Mouse (Mus musculus): Measurements from ENCODE around the gene Cdhr2. TPM values are rescaled to one million over a fixed set of nuclear protein-coding genes. Genes with fewer than 3 reads are reported as not detected.

Gene Cdhr2
- polyA plus RNA-seq (2012; ENCODE audit: insufficient read depth, insufficient read length, low replicate concordance, missing spikeins): not detected in 2 replicates

DNA sequence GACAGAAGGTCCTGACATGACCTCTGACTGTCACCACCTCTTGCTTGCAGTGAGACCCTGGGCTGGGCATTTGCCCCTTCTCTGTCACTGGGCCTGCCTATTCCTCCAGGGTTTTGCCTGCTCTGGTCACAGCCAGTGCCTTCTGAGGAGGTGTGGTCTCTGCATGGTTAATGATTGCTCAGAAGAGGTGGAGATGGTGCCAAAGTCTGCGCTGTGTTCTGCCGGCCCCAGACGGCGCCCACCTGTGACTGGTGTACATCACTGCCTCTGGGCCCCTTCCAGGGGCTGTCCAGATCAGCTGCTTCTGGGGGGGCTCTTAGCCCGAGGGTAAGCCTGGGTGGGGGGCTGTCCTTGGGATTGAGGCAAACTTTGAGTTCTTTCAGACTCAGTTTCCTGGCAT, at the start of gene Cdhr2:
Gene Cdhr2, plus strand, starts transcription at position 219 of the 400 bp plus-strand sequence.
- 59% methylated on average over 5 of the region's 5 CpGs for WGBS
- Histone ChIP-seq H3K4me3 (ENCODE audit: insufficient read depth, low read depth, low read length) (no peak within 1 kb of the TSS), H3K27ac (ENCODE audit: insufficient read depth, low read depth, low read length) (no peak within 1 kb of the TSS), H3K4me1 (ENCODE audit: control insufficient read depth, insufficient read depth, low read length) (no peaks in the 10 kb centered on the region)
- no peak for TF ChIP-seq POLR2A (IDR thresholded peaks at IDR 0.05; ENCODE audit: insufficient read depth, low read depth, low read length)

GRCm38 (mm10) chr13:54660877-54661276, 40.4 kb upstream of the Cdhr2 start:
- Histone ChIP-seq H3K27ac (ENCODE audit: insufficient read depth, low read depth, low read length) (no peak overlapping the region), H3K4me3 (ENCODE audit: insufficient read depth, low read depth, low read length) (no peak overlapping the region), H3K4me1 (ENCODE audit: control insufficient read depth, insufficient read depth, low read length) (no peaks in the 10 kb centered on the region)
- TF ChIP-seq POLR2A (IDR thresholded peaks at IDR 0.05; ENCODE audit: insufficient read depth, low read depth, low read length): no peak
- TF ChIP-seq CTCF (IDR thresholded peaks at IDR 0.05; ENCODE audit: insufficient read depth, low read depth, low read length): no peak
- WGBS: 38% methylated on average over 5 of the region's 5 CpGs

DNA sequence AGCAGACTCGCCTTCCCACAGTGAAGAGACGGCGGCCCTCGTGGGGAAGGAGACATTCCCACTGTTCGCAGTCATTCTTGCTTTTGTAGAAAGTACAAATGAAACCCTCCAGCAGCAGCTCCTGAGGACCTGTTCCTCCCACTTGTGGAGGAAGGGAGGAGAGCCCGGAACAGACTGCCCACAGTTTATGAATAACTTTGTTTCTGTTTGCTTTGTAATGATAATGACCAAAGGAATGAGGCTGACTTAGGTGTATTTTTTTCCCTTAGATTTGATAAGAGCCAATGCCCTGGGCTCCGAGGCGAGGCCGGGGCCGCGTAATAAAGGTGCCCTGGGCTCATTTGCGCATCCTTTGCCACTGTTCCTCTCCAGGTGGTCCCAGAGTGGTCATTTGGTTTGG, 39.9 kb upstream of the Cdhr2 start:
- no peaks in the 10 kb centered on the region for H3K4me1 ChIP-seq (ENCODE audit: control insufficient read depth, insufficient read depth, low read length)
- TF ChIP-seq POLR2A (IDR thresholded peaks at IDR 0.05; ENCODE audit: insufficient read depth, low read depth, low read length) (no peak), CTCF (IDR thresholded peaks at IDR 0.05; ENCODE audit: insufficient read depth, low read depth, low read length) (no peak)
- H3K4me3 ChIP-seq (ENCODE audit: insufficient read depth, low read depth, low read length): no peak overlapping the region
- no peak overlapping the region for H3K27ac ChIP-seq (ENCODE audit: insufficient read depth, low read depth, low read length)
- 75% methylated on average over 12 of the region's 12 CpGs for WGBS

- Histone ChIP-seq H3K4me3 (ENCODE audit: insufficient read depth, low read depth, low read length) (no peak overlapping the region), H3K4me1 (ENCODE audit: control insufficient read depth, insufficient read depth, low read length) (no peaks in the 10 kb centered on the region), H3K27ac (ENCODE audit: insufficient read depth, low read depth, low read length) (no peak overlapping the region)
- 80% methylated on average over 4 of the region's 4 CpGs for WGBS
- TF ChIP-seq CTCF (IDR thresholded peaks at IDR 0.05; ENCODE audit: insufficient read depth, low read depth, low read length): no peak
- TF ChIP-seq POLR2A (IDR thresholded peaks at IDR 0.05; ENCODE audit: insufficient read depth, low read depth, low read length): no peak
Observed at GRCm38 (mm10) chr13:54663999-54664398, 37.3 kb upstream of the Cdhr2 start.

DNA sequence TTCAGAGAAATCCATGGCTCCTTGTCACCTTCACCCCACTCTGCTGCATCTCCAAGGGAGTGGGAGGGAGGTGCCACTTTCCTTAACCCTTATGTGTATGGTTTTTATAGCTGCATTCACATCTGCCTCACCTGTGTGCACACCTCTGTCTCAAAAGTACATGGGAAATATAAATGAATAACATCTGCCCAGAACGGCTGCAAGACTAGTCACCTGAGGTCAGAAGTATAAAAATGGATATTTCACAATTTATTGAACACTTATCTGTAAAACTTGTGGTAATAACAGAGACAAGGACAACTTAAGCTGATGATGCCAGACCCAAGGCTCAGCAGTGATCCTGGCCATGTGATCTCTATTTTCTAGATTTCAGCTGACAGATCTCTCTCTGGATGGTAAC, 36.8 kb upstream of the Cdhr2 start:
- no peaks in the 10 kb centered on the region for H3K4me1 ChIP-seq (ENCODE audit: control insufficient read depth, insufficient read depth, low read length)
- H3K27ac ChIP-seq (ENCODE audit: insufficient read depth, low read depth, low read length): no peak overlapping the region
- TF ChIP-seq CTCF (IDR thresholded peaks at IDR 0.05; ENCODE audit: insufficient read depth, low read depth, low read length): no peak
- no peak for TF ChIP-seq POLR2A (IDR thresholded peaks at IDR 0.05; ENCODE audit: insufficient read depth, low read depth, low read length)
- no peak overlapping the region for H3K4me3 ChIP-seq (ENCODE audit: insufficient read depth, low read depth, low read length)
- 96% methylated on average over 1 of the region's 1 CpGs for WGBS

- H3K4me1 ChIP-seq (ENCODE audit: control insufficient read depth, insufficient read depth, low read length): no peaks in the 10 kb centered on the region
- no peak for TF ChIP-seq POLR2A (IDR thresholded peaks at IDR 0.05; ENCODE audit: insufficient read depth, low read depth, low read length)
- WGBS: 90% methylated on average over 7 of the region's 7 CpGs
- H3K4me3 ChIP-seq (ENCODE audit: insufficient read depth, low read depth, low read length): no peak overlapping the region
- no peak overlapping the region for H3K27ac ChIP-seq (ENCODE audit: insufficient read depth, low read depth, low read length)
Observed at GRCm38 (mm10) chr13:54665062-54665461, 36.2 kb upstream of the Cdhr2 start.

- Histone ChIP-seq H3K27ac (ENCODE audit: insufficient read depth, low read depth, low read length) (no peak overlapping the region), H3K4me1 (ENCODE audit: control insufficient read depth, insufficient read depth, low read length) (no peaks in the 10 kb centered on the region), H3K4me3 (ENCODE audit: insufficient read depth, low read depth, low read length) (no peak overlapping the region)
- 81% methylated on average over 2 of the region's 2 CpGs for WGBS
- TF ChIP-seq POLR2A (IDR thresholded peaks at IDR 0.05; ENCODE audit: insufficient read depth, low read depth, low read length) (no peak), CTCF (IDR thresholded peaks at IDR 0.05; ENCODE audit: insufficient read depth, low read depth, low read length) (no peak)
Observed at GRCm38 (mm10) chr13:54670491-54670890, 30.8 kb upstream of the Cdhr2 start.

- H3K4me1 ChIP-seq (ENCODE audit: control insufficient read depth, insufficient read depth, low read length): no peaks in the 10 kb centered on the region
- TF ChIP-seq POLR2A (IDR thresholded peaks at IDR 0.05; ENCODE audit: insufficient read depth, low read depth, low read length) (no peak), CTCF (IDR thresholded peaks at IDR 0.05; ENCODE audit: insufficient read depth, low read depth, low read length) (no peak)
- no peak overlapping the region for H3K27ac ChIP-seq (ENCODE audit: insufficient read depth, low read depth, low read length)
- WGBS: 66% methylated on average over 11 of the region's 11 CpGs
- no peak overlapping the region for H3K4me3 ChIP-seq (ENCODE audit: insufficient read depth, low read depth, low read length)
Observed at GRCm38 (mm10) chr13:54675895-54676590, 25.2 kb upstream of the Cdhr2 start.

GRCm38 (mm10) chr13:54678263-54678662, 23.0 kb upstream of the Cdhr2 start:
- Histone ChIP-seq H3K27ac (ENCODE audit: insufficient read depth, low read depth, low read length) (no peak overlapping the region), H3K4me3 (ENCODE audit: insufficient read depth, low read depth, low read length) (no peak overlapping the region), H3K4me1 (ENCODE audit: control insufficient read depth, insufficient read depth, low read length) (0 out of 2 replicates have a peak, but pooled peaks cover under 1% of the 10 kb centered on the region)
- WGBS: 84% methylated on average over 4 of the region's 4 CpGs
- TF ChIP-seq CTCF (IDR thresholded peaks at IDR 0.05; ENCODE audit: insufficient read depth, low read depth, low read length) (no peak), POLR2A (IDR thresholded peaks at IDR 0.05; ENCODE audit: insufficient read depth, low read depth, low read length) (no peak)

Measured in olfactory bulb, adult 2 months (tissue).